Mouse (Mus musculus) megakaryocyte-erythroid progenitor cell, adult 5-6 weeks (primary cell): ENCODE data around the gene Igsf21. TPM values are rescaled to one million over a fixed set of nuclear protein-coding genes. Genes with fewer than 3 reads are reported as not detected.

Experiments
- ATAC-seq: replicated peaks from 2 replicates; pipeline ENCODE4 v1.8.0; 2016; ENCODE audit warnings: mild to moderate bottlenecking, inconsistent platforms; ENCODE audit not compliant: severe bottlenecking, poor library complexity, low FRiP score, low TSS enrichment
- total RNA-seq, 2 experiments: library from RNA; stranded (forward) in 1 of 2; stranded (reverse) in 1 of 2; fragments of 200-1000, 215-1000 nt in 1 of 2; fragments of >200 nt in 1 of 2; fragmentation: Nextera tagmentation in 1 of 2; gene quantifications; 2 replicates each; pipeline ENCODE4 v1.2.3; 2014 to 2017

Igsf21 gene
- total RNA-seq, 2 experiments from 2014 or later: not detected

GRCm38 (mm10) chr4:140204775-140205174 is 41.8 kb downstream of the Igsf21 start:
- ATAC-seq: no peak

DNA sequence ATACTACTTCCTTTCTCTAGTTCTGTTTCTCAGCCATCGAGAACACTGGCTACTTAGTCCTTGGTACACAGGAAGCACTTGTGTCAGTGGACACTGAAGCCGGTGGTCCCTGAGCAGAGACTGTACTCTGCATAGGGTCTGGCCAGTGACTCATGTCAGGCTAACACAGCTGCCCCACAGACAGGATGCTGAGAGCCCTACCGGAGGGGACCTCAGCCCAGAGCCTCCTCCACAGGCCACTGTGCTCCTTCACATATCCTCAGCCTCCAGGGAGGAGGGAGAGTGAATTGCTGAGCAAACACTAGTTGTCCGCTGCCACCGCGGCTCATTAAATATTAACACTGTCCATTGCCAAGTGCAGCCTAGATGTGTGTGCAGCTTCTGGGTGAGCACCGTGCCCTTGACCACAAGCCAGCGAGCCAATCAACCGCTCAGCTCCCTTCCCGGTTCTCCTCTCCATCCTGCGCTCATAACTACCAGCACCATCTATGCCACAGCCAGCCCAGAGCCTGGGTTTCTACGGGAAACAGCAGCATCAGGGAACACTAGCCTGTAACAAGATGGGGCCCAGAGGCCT is 42.8 kb downstream of the Igsf21 start:
- no peak for ATAC-seq

GRCm38 (mm10) chr4:140202196-140202595 is 44.4 kb downstream of the Igsf21 start:
- no peak for ATAC-seq

- no peak for ATAC-seq
These were observed 46.3 kb downstream of the Igsf21 start for GRCm38 (mm10) chr4:140200296-140200695.

DNA sequence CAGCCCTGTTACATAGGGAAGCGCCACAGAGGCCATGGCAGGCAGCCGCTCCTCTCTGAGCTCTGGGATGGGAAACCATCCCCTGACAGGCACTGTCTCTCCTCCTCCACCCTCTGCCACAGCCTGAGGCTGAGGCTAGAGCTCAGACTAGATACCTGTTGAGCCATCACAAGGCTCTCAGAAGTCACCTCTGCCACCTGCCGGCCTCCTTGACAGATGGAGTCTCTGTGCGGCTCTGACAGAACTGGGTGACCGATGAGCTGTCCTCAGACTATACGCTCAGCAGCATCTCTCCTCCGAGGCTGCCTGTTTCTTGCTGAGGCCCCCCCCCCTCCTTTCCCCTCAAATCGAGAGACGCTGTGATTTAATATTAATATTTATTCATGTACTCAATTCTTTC is 49.9 kb downstream of the Igsf21 start:
- no peak for ATAC-seq

- no peak for ATAC-seq
These were observed 54.1 kb downstream of the Igsf21 start for GRCm38 (mm10) chr4:140192276-140193002.

GRCm38 (mm10) chr4:140189601-140190000 is 57.0 kb downstream of the Igsf21 start:
- no peak for ATAC-seq

DNA sequence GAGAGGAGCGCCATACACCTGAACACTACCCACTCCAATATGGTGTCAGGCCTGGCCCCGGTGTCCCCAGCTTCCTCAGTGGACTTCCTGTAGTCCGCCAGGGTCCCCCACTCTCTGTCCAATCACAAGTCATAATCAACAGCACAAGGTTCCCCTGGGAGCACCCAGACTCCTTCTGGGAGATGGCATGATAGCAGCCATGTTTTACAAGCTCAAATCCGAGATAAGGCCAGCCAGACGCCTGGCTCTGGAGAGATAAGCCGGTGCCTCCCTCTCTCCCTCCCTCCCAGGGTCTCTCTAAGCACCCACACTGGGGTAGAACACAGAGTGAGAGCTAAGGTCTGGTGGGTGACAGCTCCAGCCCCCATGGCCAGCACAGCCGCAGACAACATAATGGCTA is 58.0 kb downstream of the Igsf21 start:
- no peak for ATAC-seq

DNA sequence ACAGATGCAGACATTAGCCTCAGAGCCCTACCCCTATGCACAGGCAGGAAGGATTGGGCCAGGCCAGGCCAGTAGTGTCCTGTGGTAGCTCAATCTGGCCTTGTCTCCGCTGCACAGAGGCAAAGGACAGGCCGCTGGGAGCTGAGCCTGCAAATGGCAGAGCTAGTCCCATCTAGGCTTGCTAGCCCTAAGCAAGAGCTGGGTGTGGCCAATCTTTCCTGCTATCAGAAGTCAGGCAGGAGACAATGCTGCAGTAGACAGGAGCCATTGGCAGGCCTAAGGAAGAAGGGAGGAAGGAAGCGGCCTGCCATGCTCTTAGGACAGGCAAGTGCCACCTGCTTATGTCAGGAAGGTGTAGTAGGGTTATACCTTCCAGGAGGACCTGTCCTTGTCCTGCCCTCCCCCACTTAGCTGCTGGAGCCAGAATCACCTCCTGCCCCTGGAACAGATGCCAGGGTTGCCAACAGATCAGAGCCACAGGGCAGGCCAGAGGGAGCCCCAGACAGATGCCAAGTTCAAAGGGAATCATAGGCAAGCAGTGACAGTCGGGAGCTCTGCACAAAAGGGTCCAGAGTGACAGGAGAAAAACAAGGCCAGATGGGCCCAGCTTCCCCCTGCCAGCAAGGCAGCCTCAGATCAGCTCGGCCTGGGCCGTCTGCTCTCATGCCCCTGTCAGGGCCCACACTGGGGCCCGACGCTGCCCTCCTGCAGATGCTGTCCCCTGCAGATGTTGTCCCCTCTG is 59.0 kb downstream of the Igsf21 start:
- no peak for ATAC-seq

DNA sequence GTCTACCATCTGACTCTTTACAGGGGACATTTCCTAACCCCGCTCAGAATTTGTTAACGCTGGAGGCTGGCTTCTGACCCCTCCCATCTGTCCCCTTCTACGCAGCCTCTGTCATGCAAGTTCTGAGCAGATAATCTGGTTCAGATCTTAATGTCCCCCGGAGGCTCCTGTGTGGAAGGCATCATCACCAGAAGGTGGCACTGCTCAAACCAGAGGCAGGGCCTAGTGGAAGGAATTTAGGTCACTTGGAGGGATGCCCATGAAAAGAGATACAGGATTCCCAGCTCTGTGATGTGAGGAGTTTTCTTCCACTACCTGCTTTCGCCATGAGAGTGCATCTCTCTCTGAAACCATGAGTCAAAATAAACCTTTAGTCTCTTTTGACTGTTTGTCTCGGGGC is 67.0 kb downstream of the Igsf21 start:
- ATAC-seq: no peak

DNA sequence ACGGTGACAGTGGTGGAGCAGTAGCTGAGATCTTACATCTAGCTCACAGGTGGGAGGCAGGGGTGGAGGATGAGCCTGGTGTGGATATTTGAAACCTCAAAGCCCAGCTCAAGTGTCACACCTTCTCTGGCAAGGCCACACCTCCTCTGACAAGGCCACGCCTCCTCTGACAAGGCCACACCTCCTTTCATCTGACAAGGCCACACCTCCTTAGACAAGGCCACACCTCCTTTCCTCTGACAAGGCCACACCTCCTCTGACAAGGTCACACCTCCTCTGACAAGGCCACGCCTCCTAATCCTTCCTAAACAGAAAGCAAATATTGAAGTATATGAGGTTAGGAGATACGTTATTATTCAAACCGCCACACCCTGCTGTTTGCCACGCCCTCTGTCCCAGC is 69.5 kb downstream of the Igsf21 start:
- peak; percentile 41; the same call in 1 of the 2 replicates for ATAC-seq

- ATAC-seq: no peak
These were observed 72.7 kb downstream of the Igsf21 start for GRCm38 (mm10) chr4:140173746-140174399.

DNA sequence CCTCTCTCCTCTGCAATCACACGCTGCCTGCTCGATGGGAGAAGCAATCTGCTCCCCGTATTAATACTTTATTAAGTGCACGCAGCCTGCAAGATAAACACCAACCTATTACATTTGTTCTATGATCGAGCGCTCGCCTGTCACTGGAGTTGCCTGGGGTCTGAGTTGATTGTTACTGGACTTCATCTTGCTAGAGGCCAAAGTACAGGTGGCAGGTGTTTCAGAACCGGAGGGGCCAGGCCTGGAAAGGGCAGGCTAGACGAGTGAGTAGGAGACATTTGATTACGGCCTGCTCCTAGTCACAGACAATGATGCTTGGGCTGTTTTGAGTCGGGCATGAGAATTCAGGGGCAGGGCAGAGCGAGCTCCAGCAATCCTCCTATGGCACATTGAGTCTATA is 73.5 kb downstream of the Igsf21 start:
- no peak for ATAC-seq

DNA sequence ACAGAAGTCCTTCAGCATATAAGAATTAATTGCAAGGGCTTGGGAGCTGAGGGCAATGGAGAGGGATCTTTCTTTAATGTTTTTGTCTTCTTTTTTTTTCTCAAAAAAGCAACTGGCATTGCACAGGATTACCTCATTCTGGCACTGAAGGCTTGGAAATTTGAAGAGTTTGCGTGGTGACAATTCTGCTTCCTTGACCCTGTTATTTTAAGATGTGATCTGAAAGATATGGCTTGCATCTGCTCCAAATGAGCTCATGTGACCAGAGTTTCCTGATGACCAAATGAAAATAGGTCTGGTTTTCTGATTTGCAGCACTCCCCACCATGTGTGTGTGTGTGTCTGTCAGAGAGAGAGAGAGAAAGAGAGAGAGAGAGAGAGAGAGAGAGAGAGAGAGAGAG is 74.7 kb downstream of the Igsf21 start:
- no peak for ATAC-seq

GRCm38 (mm10) chr4:140171189-140171588 is 75.4 kb downstream of the Igsf21 start:
- no peak for ATAC-seq

DNA sequence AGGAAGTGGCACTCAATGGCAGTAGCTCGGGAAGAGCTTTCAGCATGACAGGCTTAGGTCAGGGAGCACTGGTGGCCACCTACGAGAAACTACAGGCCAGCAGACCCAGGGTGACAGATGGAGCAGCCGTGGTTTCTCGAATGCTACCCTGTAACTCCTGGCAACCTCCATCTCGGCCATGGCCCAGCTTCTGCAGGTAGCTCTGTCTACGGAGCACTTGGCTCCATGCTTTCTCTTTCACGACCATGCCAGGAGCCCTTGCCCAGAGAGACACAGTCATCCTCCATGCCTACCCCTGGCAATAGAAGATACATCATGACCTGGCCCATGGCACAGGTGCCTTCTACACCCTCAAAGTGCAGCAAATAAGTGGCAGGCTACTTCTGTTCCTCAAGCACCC is 80.7 kb downstream of the Igsf21 start:
- ATAC-seq: no peak

- ATAC-seq: no peak
These were observed 81.9 kb downstream of the Igsf21 start for GRCm38 (mm10) chr4:140164662-140165061.

- no peak for ATAC-seq
These were observed 87.0 kb downstream of the Igsf21 start for GRCm38 (mm10) chr4:140159617-140160016.

- no peak for ATAC-seq
These were observed 91.6 kb downstream of the Igsf21 start for GRCm38 (mm10) chr4:140154899-140155463.

DNA sequence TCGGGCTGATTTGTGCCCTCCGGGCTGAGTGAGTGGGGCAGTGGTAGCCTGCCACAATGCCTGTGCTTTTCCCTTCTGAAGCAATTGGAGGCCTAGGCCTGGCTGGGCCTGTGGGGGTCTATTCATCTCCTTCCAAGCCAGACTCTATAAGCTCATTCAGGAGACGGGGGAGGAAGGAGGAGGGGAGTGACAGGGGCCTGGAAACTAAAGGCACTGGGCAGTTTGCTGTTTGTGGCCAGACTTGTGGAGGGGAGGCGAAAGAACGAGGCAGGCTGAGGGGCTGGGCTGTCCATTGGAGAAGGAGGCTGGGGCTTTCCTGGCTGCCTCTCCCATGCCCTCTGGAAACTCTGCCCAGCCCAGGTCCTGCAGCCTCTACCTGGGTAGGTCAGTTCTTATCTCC is 92.1 kb downstream of the Igsf21 start:
- ATAC-seq: no peak
